Mouse (Mus musculus) limb, embryonic 14.5 days (tissue): ENCODE data around the gene Aif1l. TPM values are rescaled to one million over a fixed set of nuclear protein-coding genes. Genes with fewer than 3 reads are reported as not detected.

Experiments used
- ATAC-seq: fragments of 200-750 bp; cut with Nextera tagmentation; 2 replicates; pipeline ENCODE4 v1.8.0; 2017; ENCODE audit warnings: low read depth, moderate number of reproducible peaks, moderate TSS enrichment; ENCODE audit not compliant: low FRiP score
- DNase-seq: peaks from one replicate; pipeline ENCODE4 v3.0.0-alpha.2; 2015; ENCODE audit warnings: low spot score
- H3K27ac ChIP-seq: fragments of 300-500 bp; sonication (generic); replicated peaks from 2 replicates; pipeline ENCODE4 v1.5.1; 2014; ENCODE audit warnings: low read depth, mild to moderate bottlenecking, low read length, moderate library complexity, mixed read lengths
- H3K27me3 ChIP-seq: fragments of 300-500 bp; sonication (generic); 2 replicates; pipeline ENCODE4 v1.6.1; 2014; ENCODE audit warnings: low read length, mixed read lengths; ENCODE audit not compliant: control insufficient read depth, insufficient read depth
- H3K36me3 ChIP-seq: fragments of 300-500 bp; sonication (generic); 2 replicates; pipeline ENCODE4 v1.6.1; 2014; ENCODE audit warnings: mild to moderate bottlenecking, low read length, moderate library complexity, mixed read lengths; ENCODE audit not compliant: control insufficient read depth, insufficient read depth
- H3K4me1 ChIP-seq: fragments of 300-500 bp; sonication (generic); 2 replicates; pipeline ENCODE4 v1.6.1; 2014; ENCODE audit warnings: antibody characterized with exemption, low read length, mixed read lengths; ENCODE audit not compliant: control insufficient read depth, insufficient read depth
- H3K4me2 ChIP-seq: fragments of 300-500 bp; sonication (generic); replicated peaks from 2 replicates; pipeline ENCODE4 v1.6.1; 2014; ENCODE audit warnings: low read depth, mild to moderate bottlenecking, low read length, moderate library complexity; ENCODE audit not compliant: severe bottlenecking
- H3K4me3 ChIP-seq: fragments of 300-500 bp; sonication (generic); replicated peaks from 2 replicates; pipeline ENCODE4 v1.5.1; 2014; ENCODE audit warnings: low read length
- H3K9ac ChIP-seq: fragments of 300-500 bp; sonication (generic); 2 replicates; pipeline ENCODE4 v1.6.1; 2014; ENCODE audit warnings: mild to moderate bottlenecking, low read depth, low read length, moderate library complexity; ENCODE audit not compliant: severe bottlenecking
- H3K9me3 ChIP-seq: fragments of 300-500 bp; sonication (generic); 2 replicates; pipeline ENCODE4 v1.6.1; 2016; ENCODE audit warnings: low read length; ENCODE audit not compliant: control insufficient read depth
- POLR2A ChIP-seq: fragments of 200-500 bp; IDR thresholded peaks from 2 replicates; pipeline ENCODE4 v1.8.0; 2012; ENCODE audit warnings: inconsistent platforms, mild to moderate bottlenecking, moderate library complexity, borderline replicate concordance; ENCODE audit not compliant: insufficient read depth, insufficient read length; ENCODE audit errors: extremely low read depth
- WGBS: fragments of 180-500 bp; shearing (Covaris S2); extraction: QIAGEN DNeasy Blood & Tissue Kit; methylation state at CpG from one replicate; pipeline ENCODE4 v1.1.7; 2014; 5-methylcytosine and 5-hydroxymethylcytosine counted together
- polyA plus RNA-seq, 2 experiments: library from polyadenylated mRNA; depleted of rRNA in 1 of 2; stranded (reverse) in 1 of 2; unstranded in 1 of 2; fragments of >200 nt; fragmentation: Nextera tagmentation in 1 of 2; extraction: Ambion mirVana in 1 of 2; gene quantifications; 2 replicates each; pipeline versions ENCODE4 v1.2.1 to v1.2.3; 2012 to 2014

Gene Aif1l
- polyA plus RNA-seq, 2 experiments: 28.2 to 32.3 TPM

- Histone ChIP-seq H3K4me1 (no peaks in the 10 kb centered on the region), H3K27me3 (no peaks in the 10 kb centered on the region), H3K4me3 (no peak overlapping the region), H3K27ac (no peak overlapping the region), H3K9me3 (no peaks in the 10 kb centered on the region), H3K4me2 (no peak overlapping the region), H3K36me3 (peaks cover 11% of the 10 kb centered on the region; the same call in 1 of the 2 replicates), H3K9ac (no peak overlapping the region)
- ATAC-seq: no peak
- no peak for DNase-seq
- no peak for TF ChIP-seq POLR2A
- WGBS: 96% methylated on average over 8 of the region's 8 CpGs
These were observed 11.0 kb downstream of the Aif1l start for GRCm38 (mm10) chr2:31960986-31961385.

GRCm38 (mm10) chr2:31961791-31962222 is 11.9 kb downstream of the Aif1l start:
- Histone ChIP-seq H3K4me1 (no peaks in the 10 kb centered on the region), H3K9ac (peak overlapping the region; percentile 12; the same call in 1 of the 2 replicates), H3K36me3 (peaks cover 11% of the 10 kb centered on the region; the same call in 1 of the 2 replicates), H3K27ac (peak overlapping the region; percentile 85), H3K4me3 (no peak overlapping the region), H3K9me3 (no peaks in the 10 kb centered on the region), H3K27me3 (no peaks in the 10 kb centered on the region), H3K4me2 (no peak overlapping the region)
- 80% methylated on average over 4 of the region's 4 CpGs for WGBS
- ATAC-seq (no peak), DNase-seq (no peak)
- TF ChIP-seq POLR2A: no peak

GRCm38 (mm10) chr2:31962501-31963224 is 12.7 kb downstream of the Aif1l start:
- no peaks in the 10 kb centered on the region for H3K27me3 ChIP-seq
- H3K4me1 ChIP-seq: no peaks in the 10 kb centered on the region
- peak overlapping the region; percentile 85 for H3K27ac ChIP-seq
- 71% methylated on average over 7 of the region's 8 CpGs for WGBS
- no peak overlapping the region for H3K4me3 ChIP-seq
- no peak for TF ChIP-seq POLR2A
- DNase-seq: no peak
- ATAC-seq: peak; percentile 60
- no peak overlapping the region for H3K4me2 ChIP-seq
- H3K36me3 ChIP-seq: peaks cover 16% of the 10 kb centered on the region; the same call in 1 of the 2 replicates
- H3K9me3 ChIP-seq: no peaks in the 10 kb centered on the region
- H3K9ac ChIP-seq: peak overlapping the region; percentile 12; the same call in 1 of the 2 replicates

- Histone ChIP-seq H3K4me2 (no peak overlapping the region), H3K4me1 (no peaks in the 10 kb centered on the region), H3K27ac (peak overlapping the region; percentile 85; the same call in 1 of the 2 replicates), H3K4me3 (no peak overlapping the region), H3K27me3 (no peaks in the 10 kb centered on the region), H3K9me3 (no peaks in the 10 kb centered on the region), H3K36me3 (peaks cover 16% of the 10 kb centered on the region; the same call in 1 of the 2 replicates), H3K9ac (no peak overlapping the region)
- no peak for DNase-seq
- 83% methylated on average over 7 of the region's 7 CpGs for WGBS
- no peak for ATAC-seq
- no peak for TF ChIP-seq POLR2A
These were observed 13.6 kb downstream of the Aif1l start for GRCm38 (mm10) chr2:31963491-31963890.

- H3K27ac ChIP-seq: no peak overlapping the region
- no peak overlapping the region for H3K9ac ChIP-seq
- DNase-seq (no peak), ATAC-seq (no peak)
- WGBS: 81% methylated on average over 3 of the region's 3 CpGs
- TF ChIP-seq POLR2A: no peak
- H3K4me2 ChIP-seq: no peak overlapping the region
- H3K4me1 ChIP-seq: no peaks in the 10 kb centered on the region
- no peak overlapping the region for H3K4me3 ChIP-seq
- no peaks in the 10 kb centered on the region for H3K27me3 ChIP-seq
- no peaks in the 10 kb centered on the region for H3K9me3 ChIP-seq
- H3K36me3 ChIP-seq: peaks cover 20% of the 10 kb centered on the region; the same call in 1 of the 2 replicates
These were observed 14.3 kb downstream of the Aif1l start for GRCm38 (mm10) chr2:31964191-31964590.
